Mouse (Mus musculus): ENCODE results near the gene Tecpr1. TPM values are rescaled to one million over a fixed set of nuclear protein-coding genes. Genes with fewer than 3 reads are reported as not detected.

Gene Tecpr1
- total and polyA plus RNA-seq, 3 experiments: 6.9 to 20.1 (median 10.8) TPM

DNA sequence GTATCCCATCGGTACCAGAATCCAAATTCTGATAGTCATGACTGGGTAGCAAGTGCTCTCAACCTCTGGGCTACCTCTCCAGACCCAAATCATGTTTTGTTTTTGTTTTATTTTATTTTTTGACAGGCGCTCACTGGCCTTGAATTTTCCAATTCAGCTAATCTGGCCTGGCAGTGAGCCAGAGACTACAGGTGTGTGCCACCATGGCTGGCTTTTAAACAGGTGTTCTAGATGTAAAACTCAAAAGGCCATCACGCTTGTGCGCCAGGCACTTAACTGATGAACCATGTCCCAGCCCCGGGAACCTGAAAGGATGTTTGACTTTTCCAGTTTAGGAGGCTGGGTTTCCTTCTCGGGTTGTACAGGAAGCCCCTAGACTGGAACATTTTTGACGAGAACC lies 23.3 kb upstream of the Tecpr1 start:
- TF ChIP-seq GATA1 (IDR thresholded peaks at IDR 0.05; ENCODE audit: borderline replicate concordance, low read length) (no peak), CTCF (IDR thresholded peaks at IDR 0.05; ENCODE audit: low read depth, low read length) (no peak), TAL1 (conservative IDR thresholded peaks at IDR 0.05; ENCODE audit: low read depth, low read length) (no peak), GATA2 (IDR thresholded peaks at IDR 0.05; ENCODE audit: borderline replicate concordance, low read depth, low read length) (no peak), POLR2AphosphoS5 (IDR thresholded peaks at IDR 0.05; ENCODE audit: insufficient replicate concordance, low read depth, low read length) (no peak)
- DNase-seq (ENCODE audit: low spot score) (no peak), ATAC-seq (ENCODE audit: extremely low read depth, insufficient number of reproducible peaks, low FRiP score, poor library complexity, severe bottlenecking) (no peak)
- H3K4me3 ChIP-seq (ENCODE audit: low read depth, low read length): no peak overlapping the region
- H3K4me1 ChIP-seq (ENCODE audit: insufficient read depth, low read depth, low read length): peaks cover 11% of the 10 kb centered on the region
- H3K36me3 ChIP-seq (replicated peaks): no peaks in the 10 kb centered on the region
- H3K27me3 ChIP-seq (ENCODE audit: insufficient read depth, low read length): no peaks in the 10 kb centered on the region
- H3K9me3 ChIP-seq (replicated peaks): peaks cover 6% of the 10 kb centered on the region

DNA sequence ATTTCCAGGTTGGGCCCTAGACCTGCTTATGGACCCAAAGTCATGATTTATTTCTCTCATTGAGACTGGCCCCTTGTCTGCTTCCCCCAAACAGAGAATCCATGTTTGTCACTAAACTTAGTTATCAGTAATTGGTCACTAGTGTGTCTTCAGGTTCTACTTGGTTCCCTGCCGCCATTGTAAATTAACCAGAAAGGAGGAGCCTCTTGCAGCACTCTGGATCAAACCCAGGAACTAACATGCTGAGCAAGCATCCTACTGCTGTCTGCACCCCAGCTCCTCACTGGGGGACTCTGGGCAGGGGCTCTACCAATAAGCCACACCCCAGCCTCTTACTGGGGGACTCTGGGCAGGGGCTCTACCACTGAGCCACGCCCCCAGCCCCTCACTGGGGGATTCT lies 22.2 kb upstream of the Tecpr1 start:
- Histone ChIP-seq H3K27me3 (ENCODE audit: insufficient read depth, low read length) (no peaks in the 10 kb centered on the region), H3K4me3 (ENCODE audit: low read depth, low read length) (no peak overlapping the region), H3K9me3 (replicated peaks) (peaks cover 6% of the 10 kb centered on the region), H3K4me1 (ENCODE audit: insufficient read depth, low read depth, low read length) (peaks cover 11% of the 10 kb centered on the region), H3K36me3 (replicated peaks) (no peaks in the 10 kb centered on the region)
- TF ChIP-seq CTCF (IDR thresholded peaks at IDR 0.05; ENCODE audit: low read depth, low read length) (no peak), GATA2 (IDR thresholded peaks at IDR 0.05; ENCODE audit: borderline replicate concordance, low read depth, low read length) (no peak)
- DNase-seq (ENCODE audit: low spot score) (no peak), ATAC-seq (ENCODE audit: extremely low read depth, insufficient number of reproducible peaks, low FRiP score, poor library complexity, severe bottlenecking) (no peak)

DNA sequence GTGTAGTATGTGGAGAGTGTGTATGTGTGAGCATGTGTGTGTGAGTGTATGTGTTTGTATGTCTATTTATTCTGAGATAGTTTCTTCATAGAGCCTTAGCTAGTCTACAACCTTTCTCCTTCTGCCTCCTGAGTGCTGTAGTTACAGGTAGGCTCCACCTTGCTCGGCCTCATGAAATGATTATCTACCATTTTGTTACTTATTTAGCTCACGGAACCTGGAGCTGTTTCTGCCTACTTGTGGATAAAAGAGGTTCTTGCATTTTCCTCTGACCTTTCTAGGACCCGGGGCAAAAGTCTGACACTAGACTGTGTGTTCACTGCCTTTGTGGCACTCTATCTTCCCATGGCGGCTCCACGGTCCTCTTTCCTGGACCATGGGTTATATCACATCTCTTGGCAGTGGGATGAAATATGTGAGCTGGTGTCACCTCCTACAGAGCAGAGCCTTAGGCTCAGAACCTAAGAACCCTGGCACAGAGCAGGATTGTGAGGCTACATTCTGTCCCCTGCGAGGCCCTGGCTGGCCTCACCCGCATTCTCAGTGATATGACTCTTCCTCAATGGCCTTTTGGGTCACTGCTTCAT lies 20.6 kb upstream of the Tecpr1 start, which contains the start of gene Bri3:
Gene Bri3 (plus strand): TSS at position 537 of the 587 bp plus-strand sequence.
- Histone ChIP-seq H3K4me1 (ENCODE audit: insufficient read depth, low read depth, low read length) (peaks cover 11% of the 10 kb centered on the region), H3K36me3 (replicated peaks) (no peaks in the 10 kb centered on the region), H3K9me3 (replicated peaks) (no peaks in the 10 kb centered on the region), H3K27me3 (ENCODE audit: insufficient read depth, low read length) (no peaks in the 10 kb centered on the region), H3K4me3 (ENCODE audit: low read depth, low read length) (no peak within 1 kb of the TSS)
- DNase-seq (ENCODE audit: low spot score) (no peak), ATAC-seq (ENCODE audit: extremely low read depth, insufficient number of reproducible peaks, low FRiP score, poor library complexity, severe bottlenecking) (no peak)
- TF ChIP-seq GATA1 (IDR thresholded peaks at IDR 0.05; ENCODE audit: borderline replicate concordance, low read length) (no peak), POLR2AphosphoS5 (IDR thresholded peaks at IDR 0.05; ENCODE audit: insufficient replicate concordance, low read depth, low read length) (no peak), GATA2 (IDR thresholded peaks at IDR 0.05; ENCODE audit: borderline replicate concordance, low read depth, low read length) (no peak), CTCF (IDR thresholded peaks at IDR 0.05; ENCODE audit: low read depth, low read length) (no peak), TAL1 (conservative IDR thresholded peaks at IDR 0.05; ENCODE audit: low read depth, low read length) (no peak)

DNA sequence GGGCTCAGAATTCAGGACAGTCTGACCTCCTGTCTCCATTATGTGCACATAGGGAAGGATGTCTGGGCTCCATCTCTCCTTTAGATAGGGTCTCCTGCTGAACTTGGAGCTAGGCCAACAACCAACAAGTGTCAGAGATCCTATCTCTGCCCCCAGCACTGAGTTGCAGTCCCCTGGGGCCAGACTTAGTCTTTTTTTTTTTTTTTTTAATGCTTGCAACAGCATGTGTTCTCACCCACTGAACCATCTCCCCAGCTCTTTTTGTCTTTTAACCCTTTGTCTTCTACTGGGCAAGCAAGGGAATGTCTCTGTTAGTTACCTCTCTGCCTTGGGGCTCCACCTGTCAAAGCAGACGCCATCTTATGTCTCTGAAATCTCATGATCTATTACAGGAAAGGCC lies 15.6 kb upstream of the Tecpr1 start:
- H3K27me3 ChIP-seq (ENCODE audit: insufficient read depth, low read length): no peaks in the 10 kb centered on the region
- no peak for ATAC-seq (ENCODE audit: extremely low read depth, insufficient number of reproducible peaks, low FRiP score, poor library complexity, severe bottlenecking)
- no peak for TF ChIP-seq GATA1 (IDR thresholded peaks at IDR 0.05; ENCODE audit: borderline replicate concordance, low read length)
- no peak for TF ChIP-seq TAL1 (conservative IDR thresholded peaks at IDR 0.05; ENCODE audit: low read depth, low read length)
- no peak for TF ChIP-seq POLR2AphosphoS5 (IDR thresholded peaks at IDR 0.05; ENCODE audit: insufficient replicate concordance, low read depth, low read length)
- no peak for TF ChIP-seq CTCF (IDR thresholded peaks at IDR 0.05; ENCODE audit: low read depth, low read length)
- TF ChIP-seq GATA2 (IDR thresholded peaks at IDR 0.05; ENCODE audit: borderline replicate concordance, low read depth, low read length): no peak
- H3K4me3 ChIP-seq (ENCODE audit: low read depth, low read length): no peak overlapping the region
- DNase-seq (ENCODE audit: low spot score): no peak
- H3K36me3 ChIP-seq (replicated peaks): no peaks in the 10 kb centered on the region
- no peaks in the 10 kb centered on the region for H3K9me3 ChIP-seq (replicated peaks)
- H3K4me1 ChIP-seq (ENCODE audit: insufficient read depth, low read depth, low read length): 0 out of 2 replicates have a peak, but pooled peaks cover 3% of the 10 kb centered on the region

DNA sequence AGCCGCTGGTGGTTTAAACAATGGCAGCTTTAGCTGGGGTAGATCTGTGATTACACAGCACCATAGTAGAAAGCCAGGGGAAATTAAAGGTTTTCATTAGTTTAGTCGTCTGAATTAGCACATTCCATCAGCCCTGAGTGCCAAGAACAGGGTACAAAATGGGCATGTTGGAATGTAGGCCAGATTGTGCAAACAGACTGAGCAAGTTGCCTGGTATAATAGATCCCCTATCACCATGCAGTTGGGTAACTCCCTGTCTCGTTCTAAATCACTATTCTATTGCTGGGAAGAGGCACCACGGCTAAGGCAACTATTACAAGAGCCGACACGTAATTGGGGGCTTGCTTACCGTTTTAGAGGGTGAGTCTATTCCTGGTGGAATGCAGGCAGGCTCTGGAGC lies 11.3 kb upstream of the Tecpr1 start:
- Histone ChIP-seq H3K4me1 (ENCODE audit: insufficient read depth, low read depth, low read length) (peaks cover 5% of the 10 kb centered on the region; the same call in 1 of the 2 replicates), H3K9me3 (replicated peaks) (no peaks in the 10 kb centered on the region), H3K36me3 (replicated peaks) (no peaks in the 10 kb centered on the region), H3K27me3 (ENCODE audit: insufficient read depth, low read length) (no peaks in the 10 kb centered on the region), H3K4me3 (ENCODE audit: low read depth, low read length) (no peak overlapping the region)
- ATAC-seq (ENCODE audit: extremely low read depth, insufficient number of reproducible peaks, low FRiP score, poor library complexity, severe bottlenecking): no peak
- no peak for DNase-seq (ENCODE audit: low spot score)
- TF ChIP-seq POLR2AphosphoS5 (IDR thresholded peaks at IDR 0.05; ENCODE audit: insufficient replicate concordance, low read depth, low read length) (no peak), GATA1 (IDR thresholded peaks at IDR 0.05; ENCODE audit: borderline replicate concordance, low read length) (no peak), TAL1 (conservative IDR thresholded peaks at IDR 0.05; ENCODE audit: low read depth, low read length) (no peak), CTCF (IDR thresholded peaks at IDR 0.05; ENCODE audit: low read depth, low read length) (no peak), GATA2 (IDR thresholded peaks at IDR 0.05; ENCODE audit: borderline replicate concordance, low read depth, low read length) (no peak)

DNA sequence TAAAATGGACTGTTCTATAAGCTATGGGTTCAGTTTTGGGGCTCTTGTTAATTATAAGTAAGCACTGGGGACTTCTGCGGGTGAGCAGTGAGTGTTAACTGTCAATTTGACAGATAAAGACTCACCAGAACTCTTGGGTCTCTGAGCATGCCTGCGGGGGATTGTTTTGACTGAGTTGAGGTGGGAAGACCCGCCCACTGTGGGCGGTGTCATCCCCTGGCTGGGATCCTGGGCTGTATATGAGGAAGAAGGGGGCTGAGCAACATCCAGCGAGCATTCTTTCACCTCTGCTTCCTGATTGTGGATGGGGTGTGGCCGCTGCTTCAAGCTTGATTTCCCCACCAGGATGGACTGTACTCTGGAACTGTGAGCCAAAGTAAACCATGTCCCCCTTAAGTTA lies 10.8 kb upstream of the Tecpr1 start:
- TF ChIP-seq CTCF (IDR thresholded peaks at IDR 0.05; ENCODE audit: low read depth, low read length) (no peak), GATA2 (IDR thresholded peaks at IDR 0.05; ENCODE audit: borderline replicate concordance, low read depth, low read length) (no peak), GATA1 (IDR thresholded peaks at IDR 0.05; ENCODE audit: borderline replicate concordance, low read length) (no peak), TAL1 (conservative IDR thresholded peaks at IDR 0.05; ENCODE audit: low read depth, low read length) (no peak), POLR2AphosphoS5 (IDR thresholded peaks at IDR 0.05; ENCODE audit: insufficient replicate concordance, low read depth, low read length) (no peak)
- ATAC-seq (ENCODE audit: extremely low read depth, insufficient number of reproducible peaks, low FRiP score, poor library complexity, severe bottlenecking): no peak
- no peaks in the 10 kb centered on the region for H3K9me3 ChIP-seq (replicated peaks)
- no peak overlapping the region for H3K4me3 ChIP-seq (ENCODE audit: low read depth, low read length)
- no peaks in the 10 kb centered on the region for H3K36me3 ChIP-seq (replicated peaks)
- no peaks in the 10 kb centered on the region for H3K27me3 ChIP-seq (ENCODE audit: insufficient read depth, low read length)
- no peak for DNase-seq (ENCODE audit: low spot score)
- H3K4me1 ChIP-seq (ENCODE audit: insufficient read depth, low read depth, low read length): peaks cover 5% of the 10 kb centered on the region; the same call in 1 of the 2 replicates
